Mouse (Mus musculus) hindbrain, embryonic 10.5 days (tissue): Measurements from ENCODE around the gene Cacna1e. TPM values are rescaled to one million over a fixed set of nuclear protein-coding genes. Genes with fewer than 3 reads are reported as not detected.

Source experiments
- DNase-seq: peaks from one replicate; pipeline ENCODE4 v3.0.0-alpha.2; 2017; ENCODE audit warnings: low spot score
- H3K27ac ChIP-seq: fragments of 300-500 bp; sonication (generic); 2 replicates; pipeline ENCODE4 v1.5.1; 2016; ENCODE audit warnings: mild to moderate bottlenecking, moderate library complexity
- H3K27me3 ChIP-seq: fragments of 300-500 bp; sonication (generic); 2 replicates; pipeline ENCODE4 v1.6.1; 2016; ENCODE audit warnings: mild to moderate bottlenecking; ENCODE audit not compliant: poor library complexity, insufficient read depth, severe bottlenecking
- H3K36me3 ChIP-seq: fragments of 300-500 bp; sonication (generic); 2 replicates; pipeline ENCODE4 v1.6.1; 2016; ENCODE audit warnings: mild to moderate bottlenecking, moderate library complexity
- H3K4me1 ChIP-seq: fragments of 300-500 bp; sonication (generic); replicated peaks from 2 replicates; pipeline ENCODE4 v1.6.1; 2016; ENCODE audit warnings: mild to moderate bottlenecking
- H3K4me3 ChIP-seq: fragments of 300-500 bp; sonication (generic); 2 replicates; pipeline ENCODE4 v1.5.1; 2016; ENCODE audit warnings: mild to moderate bottlenecking, moderate library complexity
- H3K9me3 ChIP-seq: fragments of 300-500 bp; sonication (generic); 2 replicates; pipeline ENCODE4 v1.6.1; 2016; ENCODE audit warnings: mild to moderate bottlenecking, moderate library complexity
- WGBS: fragments of 180-500 bp; shearing (Covaris S2); methylation state at CpG from one replicate; pipeline ENCODE4 v1.1.7; 2016; 5-methylcytosine and 5-hydroxymethylcytosine counted together
- polyA plus RNA-seq: library from polyadenylated mRNA; unstranded; fragments of >200 nt; fragmentation: Nextera tagmentation; extraction: Ambion mirVana; gene quantifications from 2 replicates; pipeline ENCODE4 v1.2.1, GENCODE M21; 2016

Gene Cacna1e
- polyA plus RNA-seq, 1 experiment from 2014 or later: 1.8 TPM

DNA sequence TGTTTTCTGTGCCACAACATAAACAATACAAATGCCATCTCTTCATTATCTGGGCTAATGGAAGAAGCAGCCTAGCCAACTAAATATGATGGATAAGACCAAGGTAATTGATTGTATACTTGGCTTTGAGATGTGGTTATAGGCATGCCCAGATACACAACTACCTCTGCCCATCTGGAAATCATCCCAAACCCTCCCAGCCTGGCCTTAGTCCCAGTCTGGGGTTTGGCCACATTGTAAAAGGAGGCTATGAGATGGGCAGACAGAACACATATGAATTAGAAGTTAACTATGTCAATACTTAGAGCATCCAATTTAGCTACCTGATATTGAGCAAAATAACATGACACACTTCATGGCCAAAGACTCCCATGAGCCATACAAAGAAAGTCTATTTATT, 220.6 kb downstream of the Cacna1e start:
- no peaks in the 10 kb centered on the region for H3K36me3 ChIP-seq

DNA sequence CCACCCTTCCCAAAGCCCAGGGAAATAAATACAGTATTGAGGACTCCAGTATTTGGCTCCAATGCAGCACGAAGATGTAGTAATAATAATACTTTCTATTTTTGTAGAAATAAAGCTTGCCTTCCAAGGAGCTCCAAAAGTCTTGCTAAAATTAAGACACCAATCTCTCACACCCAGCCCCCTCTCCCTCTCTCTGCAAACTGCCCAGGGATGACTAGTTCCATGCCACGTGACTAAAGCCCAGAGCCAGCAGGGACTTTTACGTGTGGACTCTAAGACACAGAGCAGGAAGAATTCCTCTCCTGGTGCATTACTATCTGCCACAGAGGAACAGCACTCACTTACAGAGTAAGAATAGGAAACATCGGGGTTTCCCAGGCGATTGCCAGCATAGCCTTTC, 222.3 kb downstream of the Cacna1e start:
- Histone ChIP-seq H3K4me3 (no peak overlapping the region), H3K27me3 (no peaks in the 10 kb centered on the region), H3K36me3 (no peaks in the 10 kb centered on the region), H3K27ac (no peak overlapping the region), H3K9me3 (no peaks in the 10 kb centered on the region), H3K4me1 (peaks cover 10% of the 10 kb centered on the region)
- 78% methylated on average over 5 of the region's 5 CpGs for WGBS
- DNase-seq: no peak

More for the DNA sequence above, 220.6 kb downstream of the Cacna1e start:
- no peaks in the 10 kb centered on the region for H3K27me3 ChIP-seq
- no peak overlapping the region for H3K4me3 ChIP-seq
- H3K27ac ChIP-seq: no peak overlapping the region
- H3K4me1 ChIP-seq: peaks cover 10% of the 10 kb centered on the region
- no peak for DNase-seq
- no peaks in the 10 kb centered on the region for H3K9me3 ChIP-seq

DNA sequence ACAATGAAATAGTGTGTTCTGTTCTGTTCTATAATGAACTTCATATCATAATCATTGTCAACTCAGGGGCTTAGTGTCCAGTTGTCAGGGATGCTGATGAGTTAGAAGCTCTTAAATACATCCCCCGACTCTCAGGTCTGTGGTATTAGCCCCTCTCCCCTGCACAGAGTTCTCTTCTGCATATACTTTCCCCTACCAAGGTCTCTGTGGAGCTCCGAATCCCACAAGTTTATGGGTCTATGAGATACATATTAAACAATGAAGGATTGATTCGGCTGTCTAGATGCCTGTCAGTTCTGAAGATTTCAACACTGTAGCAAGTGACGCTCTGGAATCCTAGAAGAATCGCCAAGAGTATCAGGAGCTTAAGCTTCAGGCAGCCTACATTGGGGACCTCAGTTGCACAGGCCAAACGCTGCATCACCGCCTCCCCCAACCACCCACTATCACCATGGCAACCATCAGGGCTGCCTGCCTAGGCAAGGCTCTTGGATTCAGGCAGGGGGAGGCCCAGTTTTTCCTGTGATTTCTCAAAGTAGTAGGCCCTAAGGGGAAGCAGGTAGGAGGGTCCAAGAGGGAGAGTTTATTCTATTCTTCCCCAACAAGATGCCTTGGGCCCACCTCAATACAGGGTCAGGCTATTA, 223.0 kb downstream of the Cacna1e start:
- H3K27ac ChIP-seq: no peak overlapping the region

DNA sequence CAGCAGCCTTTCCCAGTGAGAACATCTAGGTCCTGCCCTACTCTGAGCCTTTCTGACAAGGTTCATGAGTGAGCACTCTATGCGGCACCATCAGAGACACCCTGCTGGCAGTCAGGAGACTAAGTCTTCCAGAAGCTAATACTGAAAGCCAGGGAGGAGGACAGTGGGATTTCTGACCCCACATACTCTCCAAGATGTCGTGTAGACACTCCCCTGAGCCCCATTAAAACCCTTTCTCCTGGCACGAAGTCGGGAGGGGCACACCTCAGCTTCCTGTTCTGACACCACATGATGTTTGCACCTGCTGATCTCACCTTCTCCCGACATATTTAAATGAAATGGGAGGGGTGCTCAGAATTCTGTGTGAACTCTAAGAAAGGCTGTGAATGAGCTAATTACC, 226.9 kb downstream of the Cacna1e start:
- peaks cover 10% of the 10 kb centered on the region for H3K4me1 ChIP-seq
- no peaks in the 10 kb centered on the region for H3K9me3 ChIP-seq
- no peak overlapping the region for H3K27ac ChIP-seq
- no peaks in the 10 kb centered on the region for H3K27me3 ChIP-seq
- 80% methylated on average over 5 of the region's 5 CpGs for WGBS
- H3K36me3 ChIP-seq: no peaks in the 10 kb centered on the region
- no peak for DNase-seq
- no peak overlapping the region for H3K4me3 ChIP-seq

More for the DNA sequence above, 223.0 kb downstream of the Cacna1e start:
- no peaks in the 10 kb centered on the region for H3K27me3 ChIP-seq
- peak; percentile 50 for DNase-seq
- H3K36me3 ChIP-seq: no peaks in the 10 kb centered on the region
- peaks cover 10% of the 10 kb centered on the region for H3K4me1 ChIP-seq
- no peak overlapping the region for H3K4me3 ChIP-seq
- H3K9me3 ChIP-seq: no peaks in the 10 kb centered on the region
- 53% methylated on average over 7 of the region's 7 CpGs for WGBS

DNA sequence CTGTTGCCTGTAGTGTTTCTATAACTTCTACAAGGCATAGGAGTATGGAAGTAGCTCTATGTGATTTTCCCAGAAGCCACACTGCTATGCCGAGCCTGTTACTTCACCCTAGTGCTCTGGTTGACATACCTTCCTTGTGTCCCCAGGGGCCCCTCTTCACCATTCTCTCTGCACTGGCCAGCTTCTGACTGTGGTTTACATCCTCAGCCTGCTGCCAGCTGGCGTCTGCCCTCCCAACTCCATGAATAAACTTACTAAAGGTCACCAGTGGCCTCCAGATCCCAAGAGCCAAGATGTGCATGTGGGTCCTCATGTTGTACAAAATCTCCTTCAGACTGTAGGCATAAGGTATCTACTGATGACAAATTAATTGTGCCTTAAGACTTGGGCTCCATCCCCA, 230.3 kb downstream of the Cacna1e start:
- Histone ChIP-seq H3K27me3 (no peaks in the 10 kb centered on the region), H3K4me3 (no peak overlapping the region), H3K36me3 (no peaks in the 10 kb centered on the region), H3K4me1 (peaks cover 10% of the 10 kb centered on the region), H3K9me3 (no peaks in the 10 kb centered on the region), H3K27ac (no peak overlapping the region)
- 72% methylated on average over 2 of the region's 2 CpGs for WGBS
- DNase-seq: no peak

DNA sequence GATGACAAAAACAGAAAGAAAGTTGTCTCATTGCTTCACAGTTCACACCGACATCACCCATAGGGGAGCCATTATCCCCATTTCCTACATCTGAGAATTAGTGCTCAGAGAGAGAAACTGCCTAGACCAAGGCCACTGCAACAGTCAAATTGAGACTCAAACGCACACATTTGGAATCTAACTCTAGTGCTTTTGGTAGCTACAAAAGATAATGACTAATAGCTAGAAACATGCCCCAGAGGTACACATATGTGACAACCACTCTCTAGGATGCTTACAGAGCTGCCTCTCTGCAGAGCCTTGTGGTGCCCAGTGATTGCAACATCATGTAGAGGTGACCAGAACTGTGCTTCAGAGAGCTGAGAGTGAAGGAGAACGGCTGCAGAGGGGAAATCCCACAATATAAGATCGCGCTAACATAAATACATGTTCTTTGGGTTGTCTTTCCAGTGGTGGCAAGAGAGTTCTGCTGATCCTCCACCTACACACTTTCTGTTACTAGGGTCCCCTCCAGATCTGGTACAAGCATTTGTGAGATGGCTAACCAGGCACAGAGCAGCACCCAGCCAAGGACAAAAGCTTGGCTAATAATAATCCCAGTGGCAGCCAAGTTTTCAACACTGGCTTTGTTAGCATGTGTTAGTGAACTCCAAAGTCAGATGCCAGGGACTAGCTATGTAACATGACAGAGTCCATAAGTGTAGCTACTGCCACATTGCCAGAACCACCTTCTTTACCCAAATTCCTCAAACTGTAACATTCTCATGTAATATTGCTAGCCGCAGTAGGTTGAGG, 237.9 kb downstream of the Cacna1e start:
- no peaks in the 10 kb centered on the region for H3K9me3 ChIP-seq
- H3K36me3 ChIP-seq: no peaks in the 10 kb centered on the region
- H3K27me3 ChIP-seq: no peaks in the 10 kb centered on the region
- no peak for DNase-seq
- no peak overlapping the region for H3K27ac ChIP-seq
- no peak overlapping the region for H3K4me3 ChIP-seq
- peaks cover 6% of the 10 kb centered on the region for H3K4me1 ChIP-seq
- 91% methylated on average over 6 of the region's 6 CpGs for WGBS

DNA sequence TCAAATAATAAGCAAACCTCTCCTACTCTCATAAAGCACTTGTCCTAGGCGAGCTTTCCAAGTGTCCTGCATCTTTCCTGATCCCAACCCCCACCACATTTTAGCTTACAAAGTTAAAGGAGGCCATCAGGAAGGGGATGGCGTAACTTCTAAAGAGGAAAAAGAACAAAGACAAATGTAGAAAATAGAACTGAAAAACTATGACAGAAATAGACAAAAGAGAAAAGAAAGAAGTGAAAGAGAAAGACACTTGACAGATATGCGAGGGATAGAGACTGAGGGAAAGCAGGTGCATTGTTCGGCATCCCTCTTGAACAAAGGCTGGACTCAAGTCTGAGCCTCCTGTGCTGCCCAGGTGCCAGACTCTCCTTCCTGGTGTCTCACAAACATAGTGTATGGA, 246.5 kb downstream of the Cacna1e start:
- Histone ChIP-seq H3K27me3 (no peaks in the 10 kb centered on the region), H3K36me3 (no peaks in the 10 kb centered on the region), H3K9me3 (no peaks in the 10 kb centered on the region), H3K4me1 (no peaks in the 10 kb centered on the region), H3K27ac (no peak overlapping the region), H3K4me3 (no peak overlapping the region)
- no peak for DNase-seq
- WGBS: 81% methylated on average over 4 of the region's 4 CpGs

DNA sequence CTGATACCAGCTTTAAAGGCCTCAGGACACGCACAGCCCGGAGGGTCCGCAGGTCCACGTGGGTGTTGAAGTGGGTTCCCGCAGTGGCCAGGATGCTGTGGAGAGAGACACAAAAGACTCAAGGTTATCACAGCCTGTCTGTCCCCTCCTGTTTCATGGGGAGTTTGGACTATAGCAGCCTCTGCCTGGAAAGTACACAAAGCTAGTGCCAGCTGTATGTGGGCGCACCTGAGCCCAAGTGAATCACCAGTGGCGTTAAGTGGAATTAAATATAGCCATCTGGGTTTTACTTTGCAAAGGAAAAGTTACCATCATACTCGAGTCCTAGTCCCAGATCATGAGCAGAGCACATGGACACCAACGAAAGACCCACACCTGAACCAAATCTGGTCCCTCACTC, 248.5 kb downstream of the Cacna1e start:
- no peaks in the 10 kb centered on the region for H3K9me3 ChIP-seq
- H3K36me3 ChIP-seq: no peaks in the 10 kb centered on the region
- no peaks in the 10 kb centered on the region for H3K27me3 ChIP-seq
- 90% methylated on average over 9 of the region's 9 CpGs for WGBS
- no peak overlapping the region for H3K4me3 ChIP-seq
- DNase-seq: no peak
- no peak overlapping the region for H3K27ac ChIP-seq
- no peaks in the 10 kb centered on the region for H3K4me1 ChIP-seq

DNA sequence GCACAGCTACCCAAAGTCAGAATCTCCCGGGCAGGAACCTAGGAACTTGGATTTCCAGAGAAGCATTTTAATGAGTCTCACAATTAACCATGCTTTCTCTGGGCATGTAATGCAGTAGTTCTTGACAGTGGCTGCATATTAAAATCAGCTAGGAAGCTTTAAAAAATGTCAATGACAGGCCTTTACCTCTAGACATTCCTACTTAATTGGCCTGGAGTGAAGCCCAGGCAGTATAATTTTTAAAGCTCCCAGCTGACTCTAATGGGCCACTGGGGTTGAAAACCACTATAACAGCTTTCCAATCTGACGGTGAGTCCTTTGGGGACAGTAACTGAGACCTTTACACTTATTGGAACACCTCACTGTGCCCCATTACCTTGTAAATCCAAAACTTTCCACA, 251.4 kb downstream of the Cacna1e start:
- Histone ChIP-seq H3K4me3 (no peak overlapping the region), H3K36me3 (no peaks in the 10 kb centered on the region), H3K4me1 (no peaks in the 10 kb centered on the region), H3K27me3 (no peaks in the 10 kb centered on the region), H3K9me3 (no peaks in the 10 kb centered on the region), H3K27ac (no peak overlapping the region)
- WGBS: 85% methylated on average over 2 of the region's 2 CpGs
- no peak for DNase-seq

DNA sequence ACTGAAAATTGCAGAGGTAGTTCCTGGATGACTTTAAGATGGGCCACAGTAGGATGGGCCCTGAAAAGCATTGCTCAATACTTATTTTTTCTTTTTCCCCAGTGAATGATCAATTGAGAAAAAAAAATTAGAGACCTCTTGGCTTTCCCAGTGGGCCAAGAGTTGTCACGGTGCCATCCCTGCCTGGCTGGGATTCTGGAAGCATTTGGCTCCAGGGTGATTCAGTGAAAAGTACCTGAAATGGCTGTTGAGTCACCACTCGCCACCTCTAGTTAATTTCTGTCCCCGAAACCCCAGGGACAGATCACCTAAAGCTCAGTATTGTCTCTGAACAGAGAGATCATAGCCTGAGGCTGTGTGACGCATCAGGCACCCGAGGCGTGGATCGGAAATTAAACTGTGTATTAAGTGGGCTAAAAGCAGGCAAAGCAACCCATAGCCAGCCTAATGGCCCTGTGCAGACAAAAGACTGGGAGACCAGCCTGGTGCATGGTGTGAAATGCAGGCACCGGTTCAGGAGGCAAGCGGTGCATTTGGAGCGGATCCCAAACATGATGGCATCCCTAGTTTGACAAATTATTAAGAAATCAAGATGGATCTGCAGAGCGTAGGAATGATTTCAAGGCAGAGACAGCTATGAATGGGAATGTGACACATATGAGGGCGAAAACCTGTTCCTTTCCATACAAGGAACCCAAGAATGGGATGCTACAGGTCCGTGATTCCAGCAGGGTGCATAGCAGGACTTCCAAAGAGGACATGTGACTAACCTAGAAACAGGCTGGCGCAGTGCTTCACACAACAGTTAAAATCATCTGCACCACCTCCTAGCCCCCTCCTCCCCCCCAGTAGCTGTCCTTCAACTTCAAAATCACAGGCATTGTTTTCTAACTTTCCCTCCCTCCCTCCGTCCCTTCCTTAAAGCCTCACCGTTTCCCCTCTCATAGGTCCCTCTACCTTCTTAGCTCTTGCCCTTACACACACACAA, 261.3 kb downstream of the Cacna1e start:
- no peak for DNase-seq
- Histone ChIP-seq H3K9me3 (no peaks in the 10 kb centered on the region), H3K36me3 (no peaks in the 10 kb centered on the region), H3K4me1 (no peaks in the 10 kb centered on the region; the same call in 1 of the 2 replicates), H3K27me3 (no peaks in the 10 kb centered on the region), H3K27ac (no peak overlapping the region), H3K4me3 (no peak overlapping the region)
- 83% methylated on average over 16 of the region's 16 CpGs for WGBS

DNA sequence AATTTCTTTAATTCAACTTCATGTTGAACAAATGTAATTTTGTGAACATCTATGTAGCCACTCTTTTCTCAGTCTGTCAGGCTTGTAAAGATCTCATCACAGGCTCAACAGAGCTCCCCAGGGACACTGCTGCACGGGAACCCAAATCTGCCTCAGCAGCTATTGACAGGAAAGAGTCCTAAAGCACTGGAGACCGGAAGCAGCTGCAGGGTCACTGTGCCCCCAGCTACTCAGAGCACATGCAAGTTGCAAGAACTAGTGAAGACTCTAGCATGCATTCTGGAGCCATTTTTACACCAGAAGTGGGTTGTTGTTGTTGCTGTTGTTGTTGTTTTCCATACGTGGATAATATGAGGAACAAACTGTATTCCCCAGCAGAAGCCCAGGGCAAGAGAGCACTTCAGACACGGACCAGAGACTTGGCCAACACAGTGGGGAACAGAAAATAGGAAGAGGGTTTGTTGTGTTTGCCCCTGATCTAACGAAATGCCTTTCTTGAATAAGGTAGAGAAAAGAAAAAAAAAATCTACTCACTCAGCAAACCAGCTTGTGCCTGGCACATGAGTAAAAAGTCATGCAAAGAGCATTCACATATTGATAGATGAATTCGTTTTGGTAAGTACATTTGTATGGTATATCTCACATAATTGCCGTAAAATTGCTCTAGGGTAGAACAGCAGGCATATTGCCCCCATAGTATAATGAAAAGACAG, 266.4 kb downstream of the Cacna1e start:
- 56% methylated on average over 7 of the region's 7 CpGs for WGBS
- DNase-seq: peak; percentile 4
- H3K27ac ChIP-seq: no peak overlapping the region
- no peaks in the 10 kb centered on the region for H3K36me3 ChIP-seq
- no peak overlapping the region for H3K4me3 ChIP-seq
- no peaks in the 10 kb centered on the region for H3K27me3 ChIP-seq
- no peaks in the 10 kb centered on the region for H3K9me3 ChIP-seq
- H3K4me1 ChIP-seq: no peaks in the 10 kb centered on the region; the same call in 1 of the 2 replicates

DNA sequence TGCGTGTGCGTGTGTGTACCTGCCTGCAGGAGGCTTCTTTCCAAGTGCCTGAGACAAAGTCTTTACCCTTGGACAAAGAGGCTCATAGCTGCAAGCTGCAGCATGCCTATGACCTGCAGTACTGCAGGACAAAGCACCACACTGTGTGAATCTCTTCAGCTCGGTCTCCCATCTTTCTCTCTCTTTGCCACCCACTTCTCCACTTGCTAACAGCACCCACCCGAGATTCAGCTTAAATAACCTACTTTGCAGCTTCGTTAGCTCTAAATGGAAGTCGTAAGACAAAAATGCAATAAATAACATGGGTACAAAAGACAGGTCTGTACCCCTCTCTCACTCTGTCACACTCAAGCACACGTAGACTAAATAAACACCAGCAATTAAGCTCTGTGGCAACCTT, 268.5 kb downstream of the Cacna1e start:
- Histone ChIP-seq H3K4me1 (no peaks in the 10 kb centered on the region; the same call in 1 of the 2 replicates), H3K27ac (no peak overlapping the region), H3K27me3 (no peaks in the 10 kb centered on the region), H3K4me3 (no peak overlapping the region), H3K9me3 (no peaks in the 10 kb centered on the region), H3K36me3 (no peaks in the 10 kb centered on the region)
- WGBS: 86% methylated on average over 7 of the region's 7 CpGs
- DNase-seq: no peak
